Mouse (Mus musculus): Measurements from ENCODE around the gene Zfp967.
"Not testable (repeated sequence)": the region's sequence is repeated elsewhere in the genome, so short reads cannot be mapped to it uniquely, and the experiment has no call there.

Zfp967 gene

GRCm38 (mm10) chr2:176520756-176521155 lies at the start of gene Zfp967:
Zfp967 (plus strand) TSS chr2:176521056.
- DNase-seq: not testable (repeated sequence)

GRCm38 (mm10) chr2:176486683-176487082 lies 34.2 kb upstream of the Zfp967 start, which contains the start of gene Gm14434:
Gm14434 (minus strand) TSS chr2:176486783.
- DNase-seq: not testable (repeated sequence)

Data from cerebellum, adult 9-11 months (tissue).